Mouse (Mus musculus) midbrain, embryonic 13.5 days (tissue): ENCODE measurements around the gene Rasgef1b. TPM values are rescaled to one million over a fixed set of nuclear protein-coding genes. Genes with fewer than 3 reads are reported as not detected.

Experiments used
- ATAC-seq: fragments of 200-750 bp; cut with Nextera tagmentation; 2 replicates; pipeline ENCODE4 v1.8.0; 2017; ENCODE audit warnings: mild to moderate bottlenecking, moderate TSS enrichment, moderate library complexity
- H3K27ac ChIP-seq: fragments of 300-500 bp; sonication (generic); 2 replicates; pipeline ENCODE4 v1.5.1; 2015; ENCODE audit warnings: inconsistent platforms, mild to moderate bottlenecking, moderate library complexity
- H3K27me3 ChIP-seq: fragments of 300-500 bp; sonication (generic); 2 replicates; pipeline ENCODE4 v1.6.1; 2015; ENCODE audit warnings: mild to moderate bottlenecking, inconsistent platforms
- H3K36me3 ChIP-seq: fragments of 300-500 bp; sonication (generic); 2 replicates; pipeline ENCODE4 v1.6.1; 2015; ENCODE audit warnings: mild to moderate bottlenecking, inconsistent platforms
- H3K4me1 ChIP-seq: fragments of 300-500 bp; sonication (generic); replicated peaks from 2 replicates; pipeline ENCODE4 v1.6.1; 2015; ENCODE audit warnings: inconsistent platforms
- H3K4me2 ChIP-seq: fragments of 300-500 bp; sonication (generic); replicated peaks from 2 replicates; pipeline ENCODE4 v1.6.1; 2015; ENCODE audit warnings: moderate library complexity, mild to moderate bottlenecking, inconsistent platforms
- H3K4me3 ChIP-seq: fragments of 300-500 bp; sonication (generic); replicated peaks from 2 replicates; pipeline ENCODE4 v1.5.1; 2015; ENCODE audit warnings: mild to moderate bottlenecking, inconsistent platforms
- H3K9ac ChIP-seq: fragments of 300-500 bp; sonication (generic); replicated peaks from 2 replicates; pipeline ENCODE4 v1.6.1; 2015; ENCODE audit warnings: mild to moderate bottlenecking, inconsistent platforms
- H3K9me3 ChIP-seq: fragments of 300-500 bp; sonication (generic); 2 replicates; pipeline ENCODE4 v1.6.1; 2016; ENCODE audit warnings: mild to moderate bottlenecking, inconsistent platforms
- WGBS: fragments of 180-500 bp; shearing (Covaris S2); methylation state at CpG from one replicate; pipeline ENCODE4 v1.1.7; 2015; 5-methylcytosine and 5-hydroxymethylcytosine counted together
- polyA plus RNA-seq: library from polyadenylated mRNA; unstranded; fragments of >200 nt; fragmentation: Nextera tagmentation; extraction: Ambion mirVana; gene quantifications from 2 replicates; pipeline ENCODE4 v1.2.1, GENCODE M21; 2015

Gene Rasgef1b
- polyA plus RNA-seq, 1 experiment from 2014 or later: 69.2 TPM

GRCm38 (mm10) chr5:99262197-99262920 is 466.5 kb downstream of the Rasgef1b start:
- 82% methylated on average over 6 of the region's 6 CpGs for WGBS
- Histone ChIP-seq H3K4me1 (no peaks in the 10 kb centered on the region), H3K27ac (no peak overlapping the region), H3K4me3 (no peak overlapping the region), H3K4me2 (no peak overlapping the region), H3K9ac (no peak overlapping the region), H3K27me3 (no peaks in the 10 kb centered on the region), H3K36me3 (no peaks in the 10 kb centered on the region), H3K9me3 (no peaks in the 10 kb centered on the region)
- ATAC-seq: no peak

GRCm38 (mm10) chr5:99261121-99261724 is 467.6 kb downstream of the Rasgef1b start:
- Histone ChIP-seq H3K9ac (no peak overlapping the region), H3K4me2 (no peak overlapping the region), H3K27ac (no peak overlapping the region), H3K9me3 (no peaks in the 10 kb centered on the region), H3K36me3 (no peaks in the 10 kb centered on the region), H3K4me3 (no peak overlapping the region), H3K4me1 (no peaks in the 10 kb centered on the region), H3K27me3 (no peaks in the 10 kb centered on the region)
- 91% methylated on average over 4 of the region's 4 CpGs for WGBS
- no peak for ATAC-seq

GRCm38 (mm10) chr5:99258003-99258500 is 470.8 kb downstream of the Rasgef1b start:
- no peak overlapping the region for H3K9ac ChIP-seq
- 84% methylated on average over 4 of the region's 4 CpGs for WGBS

GRCm38 (mm10) chr5:99252203-99253135 is 476.4 kb downstream of the Rasgef1b start:
- ATAC-seq: peak; percentile 93
- H3K9ac ChIP-seq: peak overlapping the region; percentile 82

More at GRCm38 (mm10) chr5:99258003-99258500, 470.8 kb downstream of the Rasgef1b start:
- 0 out of 2 replicates have a peak, but pooled peaks cover 3% of the 10 kb centered on the region for H3K4me1 ChIP-seq
- H3K36me3 ChIP-seq: no peaks in the 10 kb centered on the region
- peaks cover 16% of the 10 kb centered on the region; the same call in 1 of the 2 replicates for H3K27me3 ChIP-seq
- ATAC-seq: no peak
- no peak overlapping the region for H3K27ac ChIP-seq
- no peak overlapping the region for H3K4me2 ChIP-seq
- H3K9me3 ChIP-seq: no peaks in the 10 kb centered on the region
- no peak overlapping the region for H3K4me3 ChIP-seq

GRCm38 (mm10) chr5:99251379-99252202 is 477.3 kb downstream of the Rasgef1b start:
- Histone ChIP-seq H3K9me3 (no peaks in the 10 kb centered on the region), H3K27ac (peak overlapping the region; percentile 77), H3K4me3 (peak overlapping the region; percentile 73), H3K4me1 (peaks cover 41% of the 10 kb centered on the region), H3K4me2 (peak overlapping the region; percentile 85), H3K27me3 (peaks cover 16% of the 10 kb centered on the region; the same call in 1 of the 2 replicates), H3K9ac (peak overlapping the region; percentile 82), H3K36me3 (no peaks in the 10 kb centered on the region)
- peak; percentile 16; the same call in 1 of the 2 replicates for ATAC-seq
- 2% methylated on average over 34 of the region's 34 CpGs for WGBS

More at GRCm38 (mm10) chr5:99252203-99253135, 476.4 kb downstream of the Rasgef1b start:
- Histone ChIP-seq H3K9me3 (no peaks in the 10 kb centered on the region), H3K4me2 (peak overlapping the region; percentile 85), H3K36me3 (no peaks in the 10 kb centered on the region), H3K27me3 (peaks cover 16% of the 10 kb centered on the region; the same call in 1 of the 2 replicates), H3K4me3 (peak overlapping the region; percentile 73), H3K27ac (peak overlapping the region; percentile 77), H3K4me1 (peaks cover 32% of the 10 kb centered on the region)
- under 1% methylated on average over 68 of the region's 78 CpGs for WGBS

- H3K27me3 ChIP-seq: peaks cover 16% of the 10 kb centered on the region; the same call in 1 of the 2 replicates
- WGBS: 18% methylated on average over 5 of the region's 5 CpGs
- peaks cover 49% of the 10 kb centered on the region for H3K4me1 ChIP-seq
- no peaks in the 10 kb centered on the region for H3K36me3 ChIP-seq
- no peaks in the 10 kb centered on the region for H3K9me3 ChIP-seq
- peak overlapping the region; percentile 77 for H3K27ac ChIP-seq
- no peak for ATAC-seq
- H3K4me3 ChIP-seq: peak overlapping the region; percentile 73
- peak overlapping the region; percentile 82 for H3K9ac ChIP-seq
- peak overlapping the region; percentile 85 for H3K4me2 ChIP-seq
Measured at GRCm38 (mm10) chr5:99250820-99251219, 478.0 kb downstream of the Rasgef1b start.

- Histone ChIP-seq H3K4me1 (peaks cover 53% of the 10 kb centered on the region), H3K27ac (peak overlapping the region; percentile 70), H3K4me2 (peak overlapping the region; percentile 46), H3K9me3 (no peaks in the 10 kb centered on the region), H3K27me3 (peaks cover under 1% of the 10 kb centered on the region; the same call in 1 of the 2 replicates), H3K36me3 (no peaks in the 10 kb centered on the region), H3K9ac (peak overlapping the region; percentile 53), H3K4me3 (peak overlapping the region; percentile 12; the same call in 1 of the 2 replicates)
- WGBS: 2% methylated on average over 7 of the region's 7 CpGs
- peak; percentile 61 for ATAC-seq
Measured at GRCm38 (mm10) chr5:99248501-99248900, 480.4 kb downstream of the Rasgef1b start.

GRCm38 (mm10) chr5:99247915-99248314 is 480.9 kb downstream of the Rasgef1b start:
- Histone ChIP-seq H3K36me3 (0 out of 2 replicates have a peak, but pooled peaks cover 3% of the 10 kb centered on the region), H3K4me2 (peak overlapping the region; percentile 18), H3K27ac (peak overlapping the region; percentile 45; the same call in 1 of the 2 replicates), H3K27me3 (no peaks in the 10 kb centered on the region), H3K4me3 (no peak overlapping the region), H3K9me3 (no peaks in the 10 kb centered on the region), H3K4me1 (peaks cover 51% of the 10 kb centered on the region), H3K9ac (0 out of 2 replicates have a peak overlapping the region, but pooled peaks have one; percentile 3)
- 88% methylated on average over 6 of the region's 6 CpGs for WGBS
- ATAC-seq: no peak

- peak overlapping the region; percentile 3; the same call in 1 of the 2 replicates for H3K9ac ChIP-seq
- peak overlapping the region; percentile 18 for H3K4me2 ChIP-seq
- 62% methylated on average over 7 of the region's 7 CpGs for WGBS
- H3K9me3 ChIP-seq: no peaks in the 10 kb centered on the region
- no peak for ATAC-seq
- H3K27me3 ChIP-seq: no peaks in the 10 kb centered on the region
- no peak overlapping the region for H3K4me3 ChIP-seq
- H3K36me3 ChIP-seq: 0 out of 2 replicates have a peak, but pooled peaks cover 4% of the 10 kb centered on the region
- peaks cover 51% of the 10 kb centered on the region for H3K4me1 ChIP-seq
- H3K27ac ChIP-seq: peak overlapping the region; percentile 45
Measured at GRCm38 (mm10) chr5:99247441-99247840, 481.4 kb downstream of the Rasgef1b start.

GRCm38 (mm10) chr5:99246972-99247371 is 481.9 kb downstream of the Rasgef1b start:
- Histone ChIP-seq H3K27me3 (no peaks in the 10 kb centered on the region), H3K4me3 (no peak overlapping the region), H3K9me3 (no peaks in the 10 kb centered on the region), H3K4me1 (peaks cover 51% of the 10 kb centered on the region), H3K27ac (peak overlapping the region; percentile 45), H3K36me3 (0 out of 2 replicates have a peak, but pooled peaks cover 9% of the 10 kb centered on the region), H3K4me2 (peak overlapping the region; percentile 18), H3K9ac (peak overlapping the region; percentile 3; the same call in 1 of the 2 replicates)
- 30% methylated on average over 6 of the region's 6 CpGs for WGBS
- no peak for ATAC-seq
